Mouse (Mus musculus): ENCODE measurements at regions not wholly inside any gene's neighbourhood (a gene's known extent, or its start where the extent isn't known, plus 50 kb on each side); places are given as distances from the start of the nearest gene placed in this dataset.

DNA sequence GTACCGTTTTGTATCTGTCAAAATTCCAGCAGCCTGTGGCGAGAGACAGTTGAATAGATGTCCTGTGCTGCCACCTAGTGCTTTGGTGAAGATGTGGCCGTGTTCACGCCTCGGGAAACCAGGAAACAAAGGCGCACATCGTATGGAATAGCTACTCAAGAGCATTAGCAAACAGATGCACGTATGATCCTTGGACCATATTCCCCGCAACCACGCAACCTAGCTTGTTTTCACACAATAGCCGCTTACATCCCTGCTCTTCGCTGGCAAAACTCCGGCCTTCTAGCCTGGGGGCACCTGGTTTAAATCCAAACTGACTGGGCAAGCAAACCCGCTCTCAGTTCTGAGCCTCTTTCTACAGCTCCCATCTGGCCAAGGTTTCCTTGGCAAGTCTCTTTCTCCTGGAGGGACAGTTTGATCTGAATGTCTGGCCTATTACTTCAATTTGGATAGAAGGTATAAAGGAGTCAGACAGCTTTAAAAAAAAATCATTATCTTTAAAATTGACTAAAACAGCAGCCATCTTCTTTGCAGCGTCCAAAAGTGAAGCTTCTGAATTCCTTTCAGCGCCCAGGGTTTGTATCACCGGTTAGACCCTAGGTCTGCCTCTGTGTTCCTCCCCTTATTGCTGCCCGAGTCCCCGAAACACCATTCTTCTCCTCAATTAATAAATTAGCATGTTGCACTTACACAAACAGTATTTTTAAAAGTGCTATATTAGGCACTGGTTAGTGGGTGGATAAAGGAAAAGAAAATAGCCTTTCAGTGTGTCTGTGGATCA, 295.0 kb upstream of the Prkd1 start:
- ATAC-seq (replicated peaks; ENCODE audit: insufficient number of reproducible peaks, low FRiP score, low TSS enrichment, low read depth) (peak; percentile 70), DNase-seq (ENCODE audit: low spot score) (peak; percentile 89)
- peak overlapping the region; percentile 27 for H3K4me3 ChIP-seq (ENCODE audit: low read depth, low read length)
- H3K36me3 ChIP-seq (replicated peaks; ENCODE audit: control insufficient read depth, insufficient read depth, low read depth, low read length), result no peaks in the 10 kb centered on the region
- H3K4me2 ChIP-seq (ENCODE audit: low read depth, low read length), result peak overlapping the region; percentile 67
- H3K9me3 ChIP-seq (replicated peaks; ENCODE audit: control insufficient read depth, low read length), result no peaks in the 10 kb centered on the region
- H3K27me3 ChIP-seq (ENCODE audit: control insufficient read depth, insufficient read depth, low read length), result no peaks in the 10 kb centered on the region
- peak overlapping the region; percentile 66 for H3K9ac ChIP-seq (replicated peaks; ENCODE audit: low read length)
- H3K4me1 ChIP-seq (ENCODE audit: control insufficient read depth, insufficient read depth, low read length), result no peaks in the 10 kb centered on the region
- no peak overlapping the region for H3K27ac ChIP-seq (replicated peaks; ENCODE audit: low read depth, low read length)
- 23% methylated on average over 19 of the region's 19 CpGs for WGBS

DNA sequence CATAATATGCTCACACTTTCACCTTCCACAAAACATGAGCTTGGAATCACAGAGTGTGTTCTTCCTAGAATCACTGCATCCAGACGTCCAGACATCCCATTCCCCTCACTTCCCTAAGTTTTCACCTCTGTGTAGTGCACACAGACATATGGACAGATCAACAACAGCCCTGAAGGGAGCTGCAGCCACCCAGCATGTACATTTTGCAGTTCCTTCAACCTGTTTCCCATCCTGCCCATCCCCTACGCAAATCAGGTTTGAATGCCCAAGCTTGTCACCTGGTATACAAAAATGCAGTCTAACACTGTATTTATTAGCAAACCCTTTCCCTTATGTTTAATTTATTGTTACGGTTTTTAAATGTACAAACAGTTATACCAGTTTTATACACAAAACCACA, 294.4 kb upstream of the Prkd1 start:
- Histone ChIP-seq H3K27ac (replicated peaks; ENCODE audit: low read depth, low read length) (no peak overlapping the region), H3K9ac (replicated peaks; ENCODE audit: low read length) (no peak overlapping the region), H3K27me3 (ENCODE audit: control insufficient read depth, insufficient read depth, low read length) (no peaks in the 10 kb centered on the region), H3K9me3 (replicated peaks; ENCODE audit: control insufficient read depth, low read length) (no peaks in the 10 kb centered on the region), H3K4me3 (ENCODE audit: low read depth, low read length) (no peak overlapping the region), H3K36me3 (replicated peaks; ENCODE audit: control insufficient read depth, insufficient read depth, low read depth, low read length) (no peaks in the 10 kb centered on the region), H3K4me1 (ENCODE audit: control insufficient read depth, insufficient read depth, low read length) (no peaks in the 10 kb centered on the region), H3K4me2 (ENCODE audit: low read depth, low read length) (no peak overlapping the region)
- ATAC-seq (replicated peaks; ENCODE audit: insufficient number of reproducible peaks, low FRiP score, low TSS enrichment, low read depth), result no peak
- WGBS, result 53% methylated on average over 3 of the region's 3 CpGs
- no peak for DNase-seq (ENCODE audit: low spot score)

DNA sequence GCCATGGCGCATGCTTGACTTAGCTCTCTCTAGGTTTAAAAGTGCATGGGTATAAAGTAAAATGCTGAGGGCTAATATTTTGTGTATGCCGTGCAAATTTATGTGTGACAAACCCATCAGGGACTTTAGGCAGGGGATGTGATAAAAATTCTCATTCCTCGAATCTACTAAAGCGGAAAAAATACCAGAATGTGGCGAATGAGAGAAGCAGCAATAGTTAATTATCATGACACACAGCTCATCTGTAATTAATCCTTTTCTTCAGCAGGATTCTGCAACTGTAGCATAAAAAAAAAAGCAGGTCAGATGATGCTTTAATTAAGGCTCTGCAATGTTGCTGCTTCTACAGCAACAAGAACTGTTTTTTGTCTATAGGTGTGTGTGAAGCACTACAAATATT, 286.6 kb upstream of the Prkd1 start:
- Histone ChIP-seq H3K27ac (replicated peaks; ENCODE audit: low read depth, low read length) (no peak overlapping the region), H3K27me3 (ENCODE audit: control insufficient read depth, insufficient read depth, low read length) (no peaks in the 10 kb centered on the region), H3K36me3 (replicated peaks; ENCODE audit: control insufficient read depth, insufficient read depth, low read depth, low read length) (no peaks in the 10 kb centered on the region), H3K9ac (replicated peaks; ENCODE audit: low read length) (no peak overlapping the region), H3K4me1 (ENCODE audit: control insufficient read depth, insufficient read depth, low read length) (no peaks in the 10 kb centered on the region), H3K4me2 (ENCODE audit: low read depth, low read length) (no peak overlapping the region), H3K9me3 (replicated peaks; ENCODE audit: control insufficient read depth, low read length) (no peaks in the 10 kb centered on the region), H3K4me3 (ENCODE audit: low read depth, low read length) (no peak overlapping the region)
- 84% methylated on average over 5 of the region's 5 CpGs for WGBS
- ATAC-seq (replicated peaks; ENCODE audit: insufficient number of reproducible peaks, low FRiP score, low TSS enrichment, low read depth), result no peak
- DNase-seq (ENCODE audit: low spot score), result no peak

DNA sequence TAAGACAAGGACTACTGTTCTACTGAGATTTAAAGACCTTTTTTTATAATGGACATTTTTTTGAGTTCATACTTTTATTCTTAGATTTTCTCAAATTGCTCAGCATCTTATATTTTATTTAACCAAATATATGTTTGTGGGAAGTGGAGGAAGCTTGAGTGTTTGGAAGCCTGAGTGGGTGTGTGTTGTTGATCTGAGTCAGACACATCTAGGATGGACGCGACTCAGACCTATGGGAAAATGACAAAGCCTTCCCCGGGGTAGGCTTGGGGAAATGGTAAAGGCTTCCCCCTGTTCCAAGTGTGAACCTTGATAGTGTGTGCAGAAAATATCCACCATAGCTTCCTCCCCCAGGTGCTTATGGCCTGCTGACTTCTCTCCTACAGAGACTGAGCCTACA, 283.6 kb upstream of the Prkd1 start:
- Histone ChIP-seq H3K9ac (replicated peaks; ENCODE audit: low read length) (no peak overlapping the region), H3K4me1 (ENCODE audit: control insufficient read depth, insufficient read depth, low read length) (no peaks in the 10 kb centered on the region), H3K4me2 (ENCODE audit: low read depth, low read length) (no peak overlapping the region), H3K4me3 (ENCODE audit: low read depth, low read length) (no peak overlapping the region), H3K36me3 (replicated peaks; ENCODE audit: control insufficient read depth, insufficient read depth, low read depth, low read length) (no peaks in the 10 kb centered on the region), H3K27me3 (ENCODE audit: control insufficient read depth, insufficient read depth, low read length) (no peaks in the 10 kb centered on the region), H3K27ac (replicated peaks; ENCODE audit: low read depth, low read length) (no peak overlapping the region), H3K9me3 (replicated peaks; ENCODE audit: control insufficient read depth, low read length) (no peaks in the 10 kb centered on the region)
- 95% methylated on average over 3 of the region's 3 CpGs for WGBS
- ATAC-seq (replicated peaks; ENCODE audit: insufficient number of reproducible peaks, low FRiP score, low TSS enrichment, low read depth) (no peak), DNase-seq (ENCODE audit: low spot score) (no peak)

DNA sequence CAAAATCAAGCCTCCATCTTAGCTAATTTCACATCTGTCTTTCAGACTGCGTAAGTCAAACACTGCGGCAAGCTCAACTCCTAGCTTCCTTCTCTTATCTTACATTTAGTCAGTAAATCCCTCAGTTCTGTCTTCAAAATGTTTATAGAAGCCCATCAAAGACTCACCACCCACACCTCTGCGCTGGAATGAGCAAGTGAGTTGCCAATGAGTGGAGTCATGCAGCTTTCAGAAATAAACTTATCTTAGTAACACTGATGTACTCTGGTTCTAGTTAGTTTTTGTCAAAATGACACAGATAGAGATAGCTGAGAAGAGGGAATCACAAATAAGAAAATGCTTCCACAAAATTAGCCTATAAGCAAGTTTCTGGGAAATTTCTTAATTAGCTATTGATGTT, 280.7 kb upstream of the Prkd1 start:
- no peak overlapping the region for H3K27ac ChIP-seq (replicated peaks; ENCODE audit: low read depth, low read length)
- H3K4me2 ChIP-seq (ENCODE audit: low read depth, low read length), result no peak overlapping the region
- H3K36me3 ChIP-seq (replicated peaks; ENCODE audit: control insufficient read depth, insufficient read depth, low read depth, low read length), result no peaks in the 10 kb centered on the region
- 90% methylated on average over 3 of the region's 3 CpGs for WGBS
- H3K9me3 ChIP-seq (replicated peaks; ENCODE audit: control insufficient read depth, low read length), result no peaks in the 10 kb centered on the region
- H3K9ac ChIP-seq (replicated peaks; ENCODE audit: low read length), result no peak overlapping the region
- DNase-seq (ENCODE audit: low spot score) (no peak), ATAC-seq (replicated peaks; ENCODE audit: insufficient number of reproducible peaks, low FRiP score, low TSS enrichment, low read depth) (no peak)
- H3K4me1 ChIP-seq (ENCODE audit: control insufficient read depth, insufficient read depth, low read length), result no peaks in the 10 kb centered on the region
- H3K4me3 ChIP-seq (ENCODE audit: low read depth, low read length), result no peak overlapping the region
- H3K27me3 ChIP-seq (ENCODE audit: control insufficient read depth, insufficient read depth, low read length), result no peaks in the 10 kb centered on the region

DNA sequence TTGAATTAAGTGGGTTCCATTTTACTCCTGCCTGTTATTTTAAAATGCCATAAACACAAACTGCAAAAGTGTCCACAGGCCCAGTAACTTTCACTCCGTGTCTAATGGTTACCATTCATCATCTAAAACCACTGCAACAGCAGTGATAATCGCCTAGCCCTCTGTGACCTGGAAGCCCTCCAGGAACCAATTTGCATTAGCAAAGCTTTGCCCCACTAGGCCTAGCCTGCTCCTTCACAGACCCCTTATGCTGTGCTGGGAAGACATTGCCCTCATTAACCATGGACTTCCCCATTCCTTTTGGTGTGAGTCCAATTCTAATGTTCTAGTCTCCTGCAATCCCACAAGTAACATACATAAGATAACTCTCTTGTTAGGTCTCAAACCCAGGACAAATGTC, 277.3 kb upstream of the Prkd1 start:
- no peak for ATAC-seq (replicated peaks; ENCODE audit: insufficient number of reproducible peaks, low FRiP score, low TSS enrichment, low read depth)
- WGBS, result 30% methylated on average over 2 of the region's 2 CpGs
- H3K36me3 ChIP-seq (replicated peaks; ENCODE audit: control insufficient read depth, insufficient read depth, low read depth, low read length), result no peaks in the 10 kb centered on the region

DNA sequence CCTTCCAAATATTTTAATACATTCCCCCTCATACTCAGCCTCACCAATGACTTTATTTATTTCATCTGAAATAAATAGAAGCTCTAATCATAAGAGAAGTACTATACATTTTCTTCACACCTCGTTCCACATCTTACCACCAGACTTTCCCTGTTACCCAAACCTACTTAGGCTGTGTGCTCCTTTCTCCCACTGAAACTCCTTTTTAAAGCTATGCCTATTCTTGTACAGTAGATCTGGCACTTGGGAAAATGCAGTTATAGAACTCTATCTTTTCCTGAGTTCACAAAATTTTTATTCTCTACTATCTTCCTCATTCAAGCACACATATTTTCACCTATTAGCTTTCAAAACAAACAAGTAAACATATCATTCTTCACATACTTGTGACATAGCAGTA, 272.8 kb upstream of the Prkd1 start:
- Histone ChIP-seq H3K4me2 (ENCODE audit: low read depth, low read length) (no peak overlapping the region), H3K9ac (replicated peaks; ENCODE audit: low read length) (no peak overlapping the region), H3K4me1 (ENCODE audit: control insufficient read depth, insufficient read depth, low read length) (no peaks in the 10 kb centered on the region), H3K36me3 (replicated peaks; ENCODE audit: control insufficient read depth, insufficient read depth, low read depth, low read length) (no peaks in the 10 kb centered on the region), H3K4me3 (ENCODE audit: low read depth, low read length) (no peak overlapping the region), H3K9me3 (replicated peaks; ENCODE audit: control insufficient read depth, low read length) (no peaks in the 10 kb centered on the region), H3K27ac (replicated peaks; ENCODE audit: low read depth, low read length) (no peak overlapping the region), H3K27me3 (ENCODE audit: control insufficient read depth, insufficient read depth, low read length) (no peaks in the 10 kb centered on the region)
- 73% methylated on average over 1 of the region's 1 CpGs for WGBS
- DNase-seq (ENCODE audit: low spot score), result no peak
- ATAC-seq (replicated peaks; ENCODE audit: insufficient number of reproducible peaks, low FRiP score, low TSS enrichment, low read depth), result no peak

More for the DNA sequence above, 277.3 kb upstream of the Prkd1 start:
- no peak for DNase-seq (ENCODE audit: low spot score)
- Histone ChIP-seq H3K4me1 (ENCODE audit: control insufficient read depth, insufficient read depth, low read length) (no peaks in the 10 kb centered on the region), H3K27ac (replicated peaks; ENCODE audit: low read depth, low read length) (no peak overlapping the region), H3K4me3 (ENCODE audit: low read depth, low read length) (no peak overlapping the region), H3K27me3 (ENCODE audit: control insufficient read depth, insufficient read depth, low read length) (no peaks in the 10 kb centered on the region), H3K9me3 (replicated peaks; ENCODE audit: control insufficient read depth, low read length) (no peaks in the 10 kb centered on the region), H3K9ac (replicated peaks; ENCODE audit: low read length) (no peak overlapping the region), H3K4me2 (ENCODE audit: low read depth, low read length) (no peak overlapping the region)

DNA sequence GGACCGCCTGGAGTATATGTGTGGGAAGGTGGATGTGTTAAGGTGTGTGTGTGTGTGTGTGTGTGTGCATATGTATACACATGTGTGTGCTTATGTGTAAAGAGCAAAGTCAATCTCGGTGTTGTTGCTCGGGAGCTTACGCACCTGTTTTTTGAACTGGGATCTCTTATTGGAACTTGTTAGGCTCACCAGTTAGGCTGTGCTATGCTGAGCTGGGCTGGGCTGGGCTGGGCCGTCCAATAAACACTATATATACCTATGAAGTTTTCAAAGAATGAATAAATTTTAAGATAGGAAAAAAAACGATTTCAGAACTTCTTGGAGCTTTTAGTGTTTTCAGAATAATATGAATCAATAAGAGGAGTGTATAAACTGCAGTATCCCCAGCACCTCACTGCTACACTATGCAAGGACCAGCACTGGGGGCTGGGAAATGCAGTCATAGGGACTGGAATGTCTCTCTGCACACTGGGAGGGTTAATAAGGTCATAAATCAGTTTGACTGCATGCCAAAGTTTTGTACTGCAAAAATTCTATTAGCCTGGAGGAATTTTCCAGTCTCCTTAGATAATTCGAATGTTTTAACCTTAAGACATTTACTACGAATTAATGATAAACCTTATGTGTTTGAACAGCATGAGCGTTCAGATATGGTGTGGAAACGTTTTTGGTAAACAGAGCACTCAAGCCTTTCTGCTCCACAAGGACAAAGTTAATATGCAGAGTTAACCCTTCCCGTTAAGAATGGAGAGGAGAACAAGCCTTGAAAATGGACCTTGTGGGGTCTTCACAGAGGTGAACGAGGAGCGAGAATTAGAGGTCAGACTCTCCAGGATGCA, 250.9 kb upstream of the Prkd1 start:
- no peaks in the 10 kb centered on the region for H3K27me3 ChIP-seq (ENCODE audit: control insufficient read depth, insufficient read depth, low read length)
- ATAC-seq (replicated peaks; ENCODE audit: insufficient number of reproducible peaks, low FRiP score, low TSS enrichment, low read depth), result no peak
- H3K4me2 ChIP-seq (ENCODE audit: low read depth, low read length), result no peak overlapping the region
- H3K4me1 ChIP-seq (ENCODE audit: control insufficient read depth, insufficient read depth, low read length), result no peaks in the 10 kb centered on the region
- no peak overlapping the region for H3K4me3 ChIP-seq (ENCODE audit: low read depth, low read length)
- H3K27ac ChIP-seq (replicated peaks; ENCODE audit: low read depth, low read length), result no peak overlapping the region
- no peaks in the 10 kb centered on the region for H3K9me3 ChIP-seq (replicated peaks; ENCODE audit: control insufficient read depth, low read length)
- H3K9ac ChIP-seq (replicated peaks; ENCODE audit: low read length), result no peak overlapping the region
- 77% methylated on average over 13 of the region's 13 CpGs for WGBS
- no peaks in the 10 kb centered on the region for H3K36me3 ChIP-seq (replicated peaks; ENCODE audit: control insufficient read depth, insufficient read depth, low read depth, low read length)
- no peak for DNase-seq (ENCODE audit: low spot score)

Data from embryonic facial prominence, embryonic 11.5 days (tissue).